Mouse (Mus musculus) liver, embryonic 12.5 days (tissue): ENCODE results near the gene Mttp. TPM values are rescaled to one million over a fixed set of nuclear protein-coding genes. Genes with fewer than 3 reads are reported as not detected.

ENCODE experiments used
- ATAC-seq: fragments of 200-750 bp; cut with Nextera tagmentation; 2 replicates; pipeline ENCODE4 v1.8.0; 2017; ENCODE audit warnings: moderate number of reproducible peaks, mild to moderate bottlenecking, moderate library complexity
- H3K27ac ChIP-seq: fragments of 300-500 bp; sonication (generic); 2 replicates; pipeline ENCODE4 v1.5.1; 2016; ENCODE audit warnings: mild to moderate bottlenecking
- H3K27me3 ChIP-seq: fragments of 300-500 bp; sonication (generic); replicated peaks from 2 replicates; pipeline ENCODE4 v1.6.1; 2016; ENCODE audit warnings: mild to moderate bottlenecking, moderate library complexity
- H3K36me3 ChIP-seq: fragments of 300-500 bp; sonication (generic); 2 replicates; pipeline ENCODE4 v1.6.1; 2016; ENCODE audit warnings: mild to moderate bottlenecking, moderate library complexity
- H3K4me1 ChIP-seq: fragments of 300-500 bp; sonication (generic); 2 replicates; pipeline ENCODE4 v1.6.1; 2016
- H3K4me2 ChIP-seq: fragments of 300-500 bp; sonication (generic); 2 replicates; pipeline ENCODE4 v1.6.1; 2016; ENCODE audit warnings: mild to moderate bottlenecking, moderate library complexity
- H3K4me3 ChIP-seq: fragments of 300-500 bp; sonication (generic); 2 replicates; pipeline ENCODE4 v1.5.1; 2016; ENCODE audit warnings: mild to moderate bottlenecking, moderate library complexity
- H3K9ac ChIP-seq: fragments of 300-500 bp; sonication (generic); 2 replicates; pipeline ENCODE4 v1.6.1; 2016; ENCODE audit warnings: mild to moderate bottlenecking, moderate library complexity
- H3K9me3 ChIP-seq: fragments of 300-500 bp; sonication (generic); replicated peaks from 2 replicates; pipeline ENCODE4 v1.6.1; 2016; ENCODE audit warnings: mild to moderate bottlenecking, moderate library complexity
- WGBS: fragments of 180-500 bp; shearing (Covaris S2); methylation state at CpG from one replicate; pipeline ENCODE4 v1.1.7; 2016; ENCODE audit not compliant: insufficient replicate concordance; 5-methylcytosine and 5-hydroxymethylcytosine counted together
- polyA plus RNA-seq: library from polyadenylated mRNA; unstranded; fragments of >200 nt; fragmentation: Nextera tagmentation; extraction: Ambion mirVana; gene quantifications from 2 replicates; pipeline ENCODE4 v1.2.1, GENCODE M21; 2016

Gene Mttp
- polyA plus RNA-seq, 1 experiment from 2014 or later: 36.3 TPM

DNA sequence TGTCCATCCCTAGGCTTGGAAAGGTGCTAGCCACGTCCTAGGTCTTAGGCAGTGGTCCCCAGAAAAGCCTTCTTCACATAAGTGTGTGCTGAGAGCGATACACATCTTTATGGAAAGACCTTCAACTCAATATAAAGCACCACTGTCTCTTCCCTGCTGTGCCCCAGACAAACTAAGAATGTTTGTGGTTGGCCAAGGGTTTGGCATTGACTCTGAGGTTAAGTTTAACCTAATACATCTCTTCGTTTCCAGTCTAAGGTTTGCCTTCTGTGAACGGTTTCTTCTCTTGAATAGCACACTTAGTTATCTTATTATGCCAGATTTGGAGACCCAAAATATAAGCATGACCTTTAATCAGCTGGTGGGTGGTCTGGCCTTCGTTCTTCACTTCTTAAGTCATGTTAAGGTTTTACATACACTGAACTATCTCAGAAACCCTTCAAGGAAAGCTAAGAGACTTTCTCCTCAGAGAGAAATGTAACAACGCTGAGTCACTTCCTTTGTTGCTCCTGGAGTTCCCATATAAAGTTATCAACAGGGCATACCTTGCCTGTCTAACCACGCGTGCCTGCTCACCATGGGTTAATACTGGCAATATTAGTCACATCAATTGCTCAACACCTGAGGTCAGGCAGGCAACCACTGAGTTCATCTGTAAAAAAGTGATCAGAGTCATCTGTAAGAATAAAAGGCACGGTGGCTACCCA is 83.4 kb downstream of the Mttp start:
- WGBS: 35% methylated on average over 9 of the region's 9 CpGs
- Histone ChIP-seq H3K4me3 (no peak overlapping the region), H3K9ac (no peak overlapping the region), H3K4me1 (no peaks in the 10 kb centered on the region), H3K4me2 (no peak overlapping the region), H3K9me3 (no peaks in the 10 kb centered on the region), H3K36me3 (no peaks in the 10 kb centered on the region), H3K27ac (no peak overlapping the region), H3K27me3 (peaks cover 6% of the 10 kb centered on the region; the same call in 1 of the 2 replicates)
- no peak for ATAC-seq

DNA sequence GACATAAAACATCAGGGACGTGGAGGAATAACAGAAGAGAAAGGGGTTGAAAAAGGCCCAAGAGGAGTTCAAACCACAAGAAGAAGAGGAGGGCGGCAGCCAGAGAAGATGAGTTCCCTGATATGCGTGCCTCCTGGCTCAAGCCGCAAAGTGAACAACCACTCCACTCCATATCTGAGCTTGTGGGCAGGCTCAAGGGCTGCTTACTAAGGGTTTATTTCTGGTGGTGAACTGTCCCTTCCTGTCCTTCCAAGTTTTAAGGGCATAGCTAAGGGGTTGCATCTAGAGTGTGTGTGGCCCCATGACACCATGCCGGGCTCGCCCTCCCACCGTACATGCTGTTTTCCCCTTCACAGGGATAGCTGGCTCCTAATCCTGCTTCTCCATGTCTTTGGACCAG is 84.3 kb downstream of the Mttp start:
- Histone ChIP-seq H3K27ac (no peak overlapping the region), H3K9ac (no peak overlapping the region), H3K9me3 (no peaks in the 10 kb centered on the region), H3K4me2 (no peak overlapping the region), H3K4me3 (no peak overlapping the region), H3K27me3 (peaks cover 5% of the 10 kb centered on the region; the same call in 1 of the 2 replicates), H3K4me1 (no peaks in the 10 kb centered on the region), H3K36me3 (no peaks in the 10 kb centered on the region)
- 38% methylated on average over 7 of the region's 7 CpGs for WGBS
- ATAC-seq: no peak

DNA sequence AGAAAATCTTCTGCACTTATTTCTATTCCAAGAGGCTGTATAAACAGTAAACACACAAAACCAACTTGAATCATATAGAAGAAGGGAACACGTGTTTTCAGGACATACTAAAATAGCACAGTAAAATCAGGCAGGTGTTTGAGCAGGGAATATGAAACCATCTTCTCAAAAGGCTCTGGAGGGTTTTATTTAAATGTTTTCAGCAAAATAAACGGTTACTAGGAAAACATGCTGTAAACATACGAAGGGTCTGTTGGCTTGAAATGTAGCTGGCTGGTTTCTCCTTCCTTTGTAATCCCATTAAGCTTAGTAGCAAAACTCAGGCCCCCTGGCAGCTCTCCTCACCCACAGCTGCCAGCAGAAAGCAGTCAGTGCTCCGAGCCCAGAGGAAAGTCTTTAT is 86.5 kb downstream of the Mttp start:
- Histone ChIP-seq H3K9ac (no peak overlapping the region), H3K27me3 (no peaks in the 10 kb centered on the region), H3K27ac (no peak overlapping the region), H3K9me3 (no peaks in the 10 kb centered on the region), H3K4me2 (no peak overlapping the region), H3K36me3 (no peaks in the 10 kb centered on the region), H3K4me1 (0 out of 2 replicates have a peak, but pooled peaks cover 7% of the 10 kb centered on the region), H3K4me3 (no peak overlapping the region)
- ATAC-seq: no peak
- 56% methylated on average over 4 of the region's 4 CpGs for WGBS

DNA sequence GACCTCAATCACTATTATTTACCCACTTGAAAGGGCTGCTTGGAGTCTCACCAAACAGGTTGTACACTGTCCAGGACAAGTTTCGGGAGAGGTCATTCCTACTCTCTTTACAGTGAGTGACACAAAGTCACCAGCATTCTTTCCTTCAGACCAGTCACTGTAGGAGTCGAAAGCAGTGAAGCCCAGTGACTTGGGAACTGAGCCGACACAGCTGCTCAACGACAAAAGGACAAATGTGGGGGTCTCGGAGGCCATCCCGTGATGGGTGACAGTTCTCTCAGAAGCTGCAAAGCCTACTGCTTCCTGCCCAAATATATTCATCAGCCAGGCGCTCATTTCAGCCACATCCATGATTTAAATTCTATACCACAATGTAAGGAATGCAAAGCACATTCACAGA is 87.8 kb downstream of the Mttp start:
- no peaks in the 10 kb centered on the region for H3K36me3 ChIP-seq
- no peak overlapping the region for H3K4me3 ChIP-seq
- WGBS: 67% methylated on average over 7 of the region's 7 CpGs
- H3K9ac ChIP-seq: no peak overlapping the region
- H3K4me2 ChIP-seq: no peak overlapping the region
- 0 out of 2 replicates have a peak, but pooled peaks cover 10% of the 10 kb centered on the region for H3K4me1 ChIP-seq
- H3K9me3 ChIP-seq: no peaks in the 10 kb centered on the region
- no peaks in the 10 kb centered on the region for H3K27me3 ChIP-seq
- no peak overlapping the region for H3K27ac ChIP-seq
- no peak for ATAC-seq

DNA sequence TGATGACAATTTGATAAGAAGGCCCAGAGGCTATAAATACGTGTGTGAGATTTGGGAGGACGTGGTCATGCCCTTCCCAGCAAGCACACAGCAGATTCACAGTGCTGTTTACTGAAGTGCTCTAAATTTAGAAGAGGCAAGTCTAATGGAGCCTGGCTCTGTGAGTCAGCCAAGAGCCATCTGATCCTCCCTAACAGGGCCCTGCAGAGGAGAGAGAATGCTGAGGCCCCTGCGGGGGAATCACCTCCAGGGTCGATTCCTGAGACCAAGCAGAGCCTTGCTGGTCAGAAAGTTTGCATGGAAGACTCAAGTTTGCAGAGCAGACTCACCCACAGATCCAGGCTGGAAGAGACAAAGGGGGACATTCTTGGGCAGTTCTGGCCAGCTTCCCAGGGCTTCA is 90.8 kb downstream of the Mttp start:
- H3K4me2 ChIP-seq: no peak overlapping the region
- no peaks in the 10 kb centered on the region for H3K9me3 ChIP-seq
- no peak overlapping the region for H3K9ac ChIP-seq
- 0 out of 2 replicates have a peak, but pooled peaks cover 10% of the 10 kb centered on the region for H3K4me1 ChIP-seq
- ATAC-seq: no peak
- H3K4me3 ChIP-seq: no peak overlapping the region
- H3K27me3 ChIP-seq: no peaks in the 10 kb centered on the region
- WGBS: 32% methylated on average over 4 of the region's 4 CpGs
- no peak overlapping the region for H3K27ac ChIP-seq
- H3K36me3 ChIP-seq: no peaks in the 10 kb centered on the region

DNA sequence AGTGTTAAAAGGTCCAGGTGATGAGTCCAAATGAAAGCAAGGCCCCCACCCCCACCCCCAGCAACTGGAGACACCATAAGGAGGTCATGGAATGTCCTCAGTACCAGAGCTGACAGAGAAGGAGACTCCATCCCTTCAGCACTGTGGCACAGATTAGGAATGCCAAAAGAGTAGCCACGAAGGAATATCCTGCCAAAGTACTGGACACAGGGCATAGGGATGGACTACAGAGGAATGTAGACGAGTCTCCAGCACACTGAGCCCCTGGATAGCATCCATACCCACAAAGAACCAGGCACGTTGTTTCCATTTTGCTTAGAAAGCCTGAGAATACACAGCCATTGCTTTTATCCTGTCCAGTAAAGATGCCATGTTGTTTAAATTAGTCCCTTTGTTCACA is 93.3 kb downstream of the Mttp start:
- H3K4me3 ChIP-seq: no peak overlapping the region
- H3K4me2 ChIP-seq: no peak overlapping the region
- no peak overlapping the region for H3K9ac ChIP-seq
- H3K27me3 ChIP-seq: no peaks in the 10 kb centered on the region
- H3K27ac ChIP-seq: no peak overlapping the region
- 0 out of 2 replicates have a peak, but pooled peaks cover 10% of the 10 kb centered on the region for H3K4me1 ChIP-seq
- ATAC-seq: no peak
- no peaks in the 10 kb centered on the region for H3K36me3 ChIP-seq
- WGBS: 55% methylated on average over 3 of the region's 3 CpGs
- H3K9me3 ChIP-seq: no peaks in the 10 kb centered on the region

DNA sequence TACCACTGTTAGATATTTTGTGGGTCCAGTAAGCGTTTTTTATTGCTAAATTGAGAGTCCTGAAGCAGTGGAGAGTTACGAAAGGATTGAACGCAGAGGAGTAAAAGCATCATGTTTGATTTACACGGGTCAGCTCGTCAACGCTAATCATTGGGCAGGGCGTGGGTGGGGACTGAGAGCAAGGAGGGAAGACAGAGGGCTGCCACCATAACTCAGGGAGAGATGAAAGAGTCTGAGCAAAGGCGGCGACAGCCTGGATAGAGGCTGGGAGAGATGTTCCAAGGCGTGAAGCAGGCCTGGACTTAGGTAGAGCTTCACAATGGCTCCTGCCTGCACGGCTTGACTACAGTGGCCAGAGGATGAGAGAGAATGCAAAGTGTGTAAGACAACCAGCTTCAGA is 94.0 kb downstream of the Mttp start:
- Histone ChIP-seq H3K27ac (no peak overlapping the region), H3K9me3 (no peaks in the 10 kb centered on the region), H3K9ac (no peak overlapping the region), H3K4me2 (no peak overlapping the region), H3K4me3 (no peak overlapping the region), H3K27me3 (no peaks in the 10 kb centered on the region), H3K4me1 (0 out of 2 replicates have a peak, but pooled peaks cover 10% of the 10 kb centered on the region), H3K36me3 (no peaks in the 10 kb centered on the region)
- WGBS: 71% methylated on average over 11 of the region's 11 CpGs
- ATAC-seq: no peak

DNA sequence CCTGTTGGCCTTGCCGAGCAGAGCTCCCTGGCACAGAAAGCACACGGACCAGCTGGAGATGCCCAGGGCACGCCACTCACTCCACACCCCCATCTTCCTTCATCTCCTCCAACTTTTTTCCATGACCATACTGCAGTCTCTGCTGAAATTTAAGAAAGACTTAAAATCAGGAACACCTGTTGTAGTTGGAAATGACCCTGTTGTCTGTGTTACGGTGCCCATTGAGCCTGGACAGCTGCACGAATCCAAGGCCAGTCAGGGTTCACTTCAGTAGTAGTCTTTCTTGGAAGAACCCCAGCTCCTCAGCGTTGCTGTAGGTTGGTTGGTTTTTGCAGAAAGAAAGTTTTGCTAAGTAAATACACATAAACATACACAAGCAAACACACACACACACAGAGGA is 95.2 kb downstream of the Mttp start:
- Histone ChIP-seq H3K9me3 (no peaks in the 10 kb centered on the region), H3K4me1 (0 out of 2 replicates have a peak, but pooled peaks cover 10% of the 10 kb centered on the region), H3K27me3 (no peaks in the 10 kb centered on the region), H3K27ac (no peak overlapping the region), H3K9ac (no peak overlapping the region), H3K4me3 (no peak overlapping the region), H3K4me2 (no peak overlapping the region), H3K36me3 (no peaks in the 10 kb centered on the region)
- WGBS: 78% methylated on average over 6 of the region's 6 CpGs
- no peak for ATAC-seq

DNA sequence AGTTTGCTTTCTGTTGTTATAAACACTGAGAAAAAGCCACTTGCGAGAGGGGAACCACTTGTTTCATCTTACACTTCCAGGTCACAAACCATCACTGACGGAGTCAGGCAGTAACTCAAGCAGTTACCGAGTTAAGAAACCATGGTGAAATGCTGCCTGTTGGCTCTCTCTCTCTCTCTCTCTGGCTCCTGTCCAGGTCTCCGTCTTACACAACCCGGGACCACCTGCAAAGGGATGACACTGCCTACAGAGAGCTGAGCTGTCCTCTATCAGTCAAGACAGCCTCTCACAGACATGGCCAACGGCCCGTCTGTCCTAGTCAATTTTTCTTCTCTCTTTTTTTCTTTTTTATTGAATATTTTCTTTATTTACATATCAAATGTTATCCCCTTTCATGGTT is 101.5 kb downstream of the Mttp start:
- no peak overlapping the region for H3K27ac ChIP-seq
- no peak for ATAC-seq
- H3K4me2 ChIP-seq: no peak overlapping the region
- no peak overlapping the region for H3K9ac ChIP-seq
- H3K36me3 ChIP-seq: no peaks in the 10 kb centered on the region
- no peak overlapping the region for H3K4me3 ChIP-seq
- H3K27me3 ChIP-seq: no peaks in the 10 kb centered on the region
- WGBS: 79% methylated on average over 7 of the region's 7 CpGs
- H3K4me1 ChIP-seq: no peaks in the 10 kb centered on the region
- no peaks in the 10 kb centered on the region for H3K9me3 ChIP-seq

DNA sequence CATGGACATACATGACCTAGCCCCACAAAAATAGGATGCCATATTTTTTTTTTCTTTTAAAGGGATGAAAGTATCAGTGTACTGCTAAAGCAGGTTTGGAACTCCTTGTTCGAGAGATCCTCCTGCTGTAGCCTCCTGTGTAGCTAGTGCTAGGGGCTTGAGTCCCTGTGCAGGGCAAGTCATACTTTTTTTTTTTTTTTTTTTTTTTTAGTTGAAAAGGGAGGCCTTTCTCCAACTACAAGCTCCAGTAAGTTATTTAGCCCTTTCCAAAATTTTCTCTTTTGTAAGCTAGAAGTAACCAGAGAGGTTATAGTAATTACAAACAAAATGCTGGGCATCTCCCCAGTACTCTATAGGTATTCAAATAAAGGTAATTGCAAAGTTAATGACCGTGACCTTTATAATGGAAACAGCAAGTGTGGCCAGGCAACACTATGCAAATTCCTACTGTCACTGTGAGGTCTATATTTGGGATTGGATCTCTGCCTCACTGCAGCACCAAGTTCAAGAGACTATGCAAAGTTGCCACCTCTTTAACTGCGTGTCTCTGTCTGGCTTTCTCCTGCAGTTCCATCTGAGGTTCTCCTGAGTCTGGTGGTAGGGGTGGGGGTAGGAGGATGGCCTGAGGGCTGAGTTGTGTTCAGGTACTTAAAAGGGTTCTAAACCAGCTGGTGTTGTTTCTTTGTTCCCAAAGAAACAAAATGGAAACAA is 103.0 kb downstream of the Mttp start:
- no peak overlapping the region for H3K4me3 ChIP-seq
- no peak overlapping the region for H3K9ac ChIP-seq
- no peaks in the 10 kb centered on the region for H3K4me1 ChIP-seq
- no peak for ATAC-seq
- H3K36me3 ChIP-seq: no peaks in the 10 kb centered on the region
- no peaks in the 10 kb centered on the region for H3K27me3 ChIP-seq
- H3K27ac ChIP-seq: no peak overlapping the region
- H3K4me2 ChIP-seq: no peak overlapping the region
- 66% methylated on average over 3 of the region's 3 CpGs for WGBS
- H3K9me3 ChIP-seq: no peaks in the 10 kb centered on the region

DNA sequence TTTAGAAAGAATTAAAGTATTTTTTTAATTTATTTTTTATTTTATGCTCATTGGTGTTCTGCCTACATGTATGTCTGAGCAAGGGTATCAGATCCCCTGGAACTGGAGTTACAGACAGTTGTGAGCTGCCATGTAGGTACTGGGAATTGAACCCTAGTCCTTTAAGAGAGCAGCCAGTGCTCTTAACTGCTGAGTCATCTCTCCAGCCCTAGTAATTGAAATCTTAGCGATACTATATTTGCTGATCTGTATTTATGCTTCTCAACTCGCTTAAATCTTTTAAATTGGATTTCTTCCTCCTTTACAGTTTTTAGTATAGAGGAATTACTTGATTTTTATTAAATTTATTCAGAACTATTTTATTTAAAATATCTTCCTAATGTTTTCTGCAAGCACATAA is 103.8 kb downstream of the Mttp start:
- Histone ChIP-seq H3K27ac (no peak overlapping the region), H3K4me2 (no peak overlapping the region), H3K27me3 (no peaks in the 10 kb centered on the region), H3K4me1 (no peaks in the 10 kb centered on the region), H3K36me3 (no peaks in the 10 kb centered on the region), H3K9me3 (no peaks in the 10 kb centered on the region), H3K9ac (no peak overlapping the region), H3K4me3 (no peak overlapping the region)
- ATAC-seq: no peak
- 55% methylated on average over 2 of the region's 2 CpGs for WGBS
